Mouse (Mus musculus) liver, embryonic 14 days (tissue): Measurements from ENCODE around the gene Nol9. TPM values are rescaled to one million over a fixed set of nuclear protein-coding genes. Genes with fewer than 3 reads are reported as not detected.

Experiments
- polyA plus RNA-seq: library from polyadenylated mRNA; depleted of rRNA; stranded (reverse); fragments of >200 nt; gene quantifications from 2 replicates; pipeline ENCODE4 v1.2.3, GENCODE M21; 2012; rRNA removed

Gene Nol9
- polyA plus RNA-seq, result 9.2 and 9.9 TPM in 2 replicates

DNA sequence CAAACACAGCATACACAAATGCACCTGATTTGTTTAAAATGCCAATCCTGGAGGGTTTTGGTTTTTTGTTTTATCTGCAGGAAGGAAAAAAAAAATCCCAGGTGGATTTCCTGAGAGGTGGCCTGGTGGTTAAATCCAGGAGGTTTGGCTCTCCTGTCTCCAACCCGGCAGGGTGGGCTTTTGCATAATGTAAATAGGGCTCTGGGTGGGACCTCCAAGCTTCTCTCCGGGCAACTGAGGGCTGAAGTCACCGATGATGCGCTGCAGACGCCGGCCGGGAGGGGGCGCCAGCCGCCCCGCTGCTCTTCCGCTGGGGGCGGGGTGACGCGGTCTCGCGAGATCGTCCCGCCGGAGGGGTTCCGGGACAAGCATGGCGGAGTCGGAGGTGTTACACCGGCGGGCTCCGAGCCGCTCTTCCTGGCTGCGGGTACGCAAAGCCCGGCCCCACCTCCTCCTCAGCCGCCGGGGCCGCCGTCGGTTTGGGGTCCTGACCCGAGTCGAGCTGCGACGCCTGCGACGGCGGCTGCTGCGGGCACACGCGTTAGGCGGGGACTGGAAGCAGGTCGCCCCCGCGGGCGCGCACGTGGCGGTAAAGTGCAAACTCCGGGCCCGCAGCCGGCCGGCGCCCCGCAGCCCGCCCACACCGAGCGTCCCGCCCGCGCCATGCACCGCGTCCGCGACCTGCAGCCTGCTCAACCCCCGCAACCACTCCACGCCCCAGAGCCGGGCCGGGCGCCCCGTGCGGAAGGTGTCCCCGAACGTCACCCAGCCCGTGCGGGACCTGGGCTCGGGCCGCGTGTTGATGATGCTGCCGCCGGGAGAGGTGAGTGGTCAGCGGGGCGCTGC is at the start of gene Nol9:
Nol9 (plus strand) TSS at position 337 of the 846 bp plus-strand sequence.

DNA sequence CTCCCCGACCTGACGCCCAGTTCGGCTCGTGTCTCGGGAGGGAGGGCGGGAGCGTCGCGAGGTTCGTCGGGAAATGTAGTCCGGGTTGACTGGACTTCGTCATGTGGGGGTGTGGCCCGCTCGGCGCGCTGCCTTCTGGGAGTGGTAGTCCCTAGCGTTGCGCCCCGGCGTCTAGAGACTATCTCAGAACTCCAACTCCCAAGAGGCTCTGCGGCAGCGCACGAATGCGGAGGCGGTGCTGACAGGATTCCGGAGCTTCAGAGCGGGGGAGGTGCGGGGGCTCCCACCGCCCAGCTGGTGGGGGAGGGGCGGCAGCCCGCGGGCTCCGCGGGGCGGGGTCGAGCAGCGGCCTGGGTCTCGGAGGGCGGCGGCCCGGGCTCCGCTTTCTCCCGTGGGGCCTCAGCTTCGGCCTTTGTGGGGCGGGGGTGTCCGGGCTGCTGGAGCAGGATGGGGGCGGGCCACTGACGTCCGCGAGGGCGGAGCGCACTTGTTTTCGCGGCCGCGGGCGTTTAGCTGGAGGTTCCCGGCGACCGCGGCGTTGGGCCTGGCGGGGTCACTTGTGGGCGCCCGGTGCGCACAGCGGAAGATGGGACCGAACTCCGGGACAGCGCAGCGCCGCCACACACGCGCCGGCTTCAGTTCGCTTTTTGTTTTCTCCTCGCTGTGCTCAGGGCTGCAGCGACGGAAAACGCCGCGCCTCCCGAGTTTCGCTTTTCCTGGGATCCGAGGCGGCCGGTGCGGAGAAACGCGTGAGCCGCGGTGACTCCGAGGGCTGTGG is 42.8 kb upstream of the Nol9 start, which contains the start of gene Phf13:
Phf13 (minus strand) TSS at position 86 of the 778 bp plus-strand sequence.

DNA sequence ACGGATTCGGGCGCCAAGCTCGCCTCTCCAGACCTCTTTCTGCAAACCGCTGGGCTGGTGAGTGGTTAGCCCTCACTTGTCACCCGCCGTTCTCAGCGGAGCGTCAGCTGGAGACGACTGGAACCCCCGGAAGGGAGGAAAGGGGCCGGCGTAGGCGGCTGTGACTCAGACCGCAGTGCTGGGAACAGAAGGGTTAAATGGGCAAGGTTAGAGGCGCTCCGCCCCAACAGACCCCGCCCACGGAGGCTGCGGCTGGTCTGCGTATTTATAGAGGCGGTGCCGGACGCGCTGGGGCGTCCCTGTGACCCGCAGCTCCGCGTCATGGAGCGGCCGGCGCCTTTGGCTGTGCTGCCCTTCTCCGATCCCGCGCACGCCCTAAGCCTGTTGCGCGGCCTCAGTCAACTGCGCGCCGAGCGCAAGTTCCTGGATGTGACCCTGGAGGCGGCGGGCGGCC is 30.5 kb upstream of the Nol9 start, which contains the start of gene Klhl21:
Klhl21 (plus strand) TSS at position 182 of the 454 bp plus-strand sequence.

DNA sequence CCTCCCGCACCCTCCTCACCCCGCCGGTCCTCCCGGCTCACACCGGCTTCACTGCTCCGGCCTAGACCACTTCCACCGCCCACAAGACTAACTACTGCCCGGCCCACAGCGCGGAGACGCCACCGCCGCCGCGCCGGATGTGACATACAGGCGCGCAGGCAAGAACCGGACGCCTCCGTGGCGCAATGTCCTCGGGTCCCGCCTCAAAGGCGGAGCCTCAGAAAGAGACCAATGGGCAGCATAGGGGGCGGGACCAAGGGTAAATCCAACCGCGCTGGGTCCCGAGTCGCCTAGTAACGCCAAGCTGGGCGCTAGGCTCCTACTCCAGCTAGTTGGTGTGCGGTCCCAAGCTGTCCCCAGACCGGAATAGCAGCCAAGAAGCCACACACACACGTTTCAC is 11.6 kb upstream of the Nol9 start, which contains the start of gene Zbtb48:
Zbtb48 (minus strand) TSS at position 148 of the 400 bp plus-strand sequence.

DNA sequence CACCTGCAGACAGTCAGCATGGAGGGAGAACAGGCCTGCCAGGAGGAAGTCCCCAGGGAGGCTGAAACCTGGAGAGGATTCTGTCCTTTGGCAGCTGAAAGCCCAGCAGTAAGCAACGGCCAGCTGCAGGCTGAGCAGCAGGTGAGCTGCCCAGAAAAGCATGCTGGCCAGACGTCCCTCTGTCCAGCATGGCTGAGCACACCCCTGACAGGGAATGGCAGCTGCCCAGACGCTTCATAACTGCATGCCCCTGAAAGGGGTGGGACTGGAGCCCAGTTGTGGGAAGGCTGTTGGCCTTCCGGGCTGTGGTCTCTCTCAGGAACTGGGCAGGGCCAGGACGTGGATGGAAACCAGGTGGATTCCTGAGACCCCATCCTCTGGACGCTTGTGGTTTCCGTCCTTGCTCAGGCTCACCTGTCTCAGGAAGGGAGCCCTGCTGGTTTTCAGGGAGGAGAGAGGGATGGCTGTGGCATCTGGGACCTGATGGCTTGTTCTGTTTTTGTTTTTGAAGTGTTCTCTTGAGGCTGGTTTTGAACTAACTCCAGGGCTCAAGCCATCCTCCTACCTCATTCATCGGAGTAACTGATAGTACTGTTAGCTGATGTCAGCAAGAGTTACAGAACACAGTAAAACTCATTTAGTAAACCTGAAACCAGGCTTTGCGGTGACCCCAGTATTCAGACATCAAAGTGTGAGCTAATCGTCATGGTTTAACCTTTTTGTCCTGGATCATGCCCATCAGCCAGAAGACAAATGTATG is 716 bp upstream of the Nol9 start, which contains the start of gene Tas1r1:
Tas1r1 (minus strand) TSS at position 344 of the 760 bp plus-strand sequence.

DNA sequence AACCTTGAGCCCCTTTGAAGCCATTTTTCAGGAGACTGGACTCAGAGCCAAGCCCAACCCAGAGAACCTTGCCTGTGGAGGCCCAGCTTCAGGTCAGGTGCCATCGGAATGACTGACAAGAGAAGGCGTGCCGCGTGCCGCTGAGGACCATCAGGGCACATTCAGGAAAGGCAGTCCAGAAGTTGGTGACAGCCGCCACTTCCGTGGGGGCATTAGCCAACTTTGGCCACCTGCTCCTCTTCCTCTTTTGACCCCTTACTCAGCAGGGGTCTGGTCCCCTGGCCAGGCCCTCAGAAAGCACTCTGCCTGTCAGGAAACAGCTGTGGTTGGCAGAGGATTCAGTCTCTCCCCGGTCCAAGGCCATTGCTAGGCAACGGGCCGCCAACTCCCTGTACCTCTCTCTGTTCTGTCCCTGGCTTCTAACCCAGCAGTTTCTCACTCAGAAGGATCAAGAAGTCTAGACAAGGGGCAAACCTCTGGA is 33.0 kb downstream of the Nol9 start, which contains the start of gene Plekhg5:
Plekhg5 (plus strand) TSS at position 378 of the 481 bp plus-strand sequence.

Other genes starting within 250 kb of the Nol9 start
- 6.0 and 6.5 TPM in 2 replicates for gene Camta1, start 177.4 kb upstream of the Nol9 start, polyA plus RNA-seq
- 29.1 and 35.9 TPM in 2 replicates for gene Dnajc11, start 105.6 kb upstream of the Nol9 start, polyA plus RNA-seq
- gene Thap3, start 50.3 kb upstream of the Nol9 start, polyA plus RNA-seq, result 5.1 and 5.9 TPM in 2 replicates
- 2.5 and 3.2 TPM in 2 replicates for gene Phf13, start 43.1 kb upstream of the Nol9 start, polyA plus RNA-seq
- gene Klhl21, start 30.5 kb upstream of the Nol9 start, polyA plus RNA-seq, result 3.9 and 4.2 TPM in 2 replicates
- 11.0 and 12.9 TPM in 2 replicates for gene Zbtb48, start 11.7 kb upstream of the Nol9 start, polyA plus RNA-seq
- gene Tas1r1, start 753 bp upstream of the Nol9 start, polyA plus RNA-seq, result 0.02 and 0.05 TPM in 2 replicates
- gene Plekhg5, start 33.2 kb downstream of the Nol9 start, polyA plus RNA-seq, result 3.9 and 4.7 TPM in 2 replicates
- 0.75 and 0.84 TPM in 2 replicates for gene Tnfrsf25, start 76.6 kb downstream of the Nol9 start, polyA plus RNA-seq
- gene Espn, start 113.0 kb downstream of the Nol9 start, polyA plus RNA-seq, result 1.3 and 1.4 TPM in 2 replicates
- 0.01 and 0.10 TPM in 2 replicates for gene Hes2, start 119.5 kb downstream of the Nol9 start, polyA plus RNA-seq
- gene Acot7, start 138.8 kb downstream of the Nol9 start, polyA plus RNA-seq, result 12.1 and 14.0 TPM in 2 replicates
- 0.84 and 1.3 TPM in 2 replicates for gene Gpr153, start 234.9 kb downstream of the Nol9 start, polyA plus RNA-seq